Mouse (Mus musculus): ENCODE results near the gene Tm9sf1. TPM values are rescaled to one million over a fixed set of nuclear protein-coding genes. Genes with fewer than 3 reads are reported as not detected.

Tm9sf1 gene
- total RNA-seq (2012; rRNA removed) (51.3 and 57.8 TPM in 2 replicates), total RNA-seq (2014; rRNA removed) (36.1 and 39.5 TPM in 2 replicates), polyA plus RNA-seq (2012; ENCODE audit: insufficient read length, low read depth) (58.0 and 65.3 TPM in 2 replicates)

DNA sequence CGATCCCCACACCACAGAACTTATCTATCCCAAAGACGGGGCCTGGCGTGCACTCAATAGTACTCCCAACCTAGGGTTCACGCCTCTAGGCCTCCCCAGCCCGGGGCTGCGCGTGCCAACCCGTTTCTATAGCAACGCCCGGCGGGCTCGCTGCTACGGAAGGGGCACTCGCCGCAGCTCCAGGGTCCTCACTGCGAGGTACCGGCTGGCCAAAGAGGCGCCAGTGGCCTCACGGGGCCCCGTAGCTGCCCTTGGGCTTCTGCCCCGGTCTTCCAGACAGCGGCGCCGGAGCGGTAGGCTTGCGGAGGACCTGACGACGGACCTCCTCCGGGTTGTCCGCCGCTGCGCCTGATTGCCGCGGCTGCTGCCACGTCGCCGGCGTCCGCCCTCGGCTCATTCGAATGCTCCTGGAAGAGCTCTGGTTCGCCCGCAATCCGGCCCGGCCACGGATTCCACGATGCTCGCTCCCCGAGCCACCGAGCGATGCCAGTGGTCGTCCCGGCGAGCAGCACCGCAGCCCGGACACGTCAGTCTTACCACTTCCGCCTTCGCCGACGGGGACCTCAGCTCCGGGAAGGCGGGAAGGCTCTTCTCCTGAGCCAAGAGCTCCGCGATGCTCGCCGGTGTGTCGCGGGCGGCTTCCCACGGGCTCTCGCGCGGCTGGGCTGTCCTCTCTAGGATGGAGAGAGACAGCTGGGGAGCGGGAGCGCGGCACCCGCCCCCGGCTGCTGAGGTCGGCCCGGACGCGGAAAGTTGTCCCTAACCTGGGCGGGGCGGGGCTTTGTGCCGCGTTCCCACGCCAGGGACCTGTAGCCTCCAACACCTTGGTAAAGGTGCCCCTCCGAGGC lies at the start of gene Tm9sf1:
Gene Tm9sf1, minus strand, starts transcription at position 747 of the 848 bp plus-strand sequence.
- DNase-seq (ENCODE audit: extremely low read depth) = peak; percentile 75
- H3K4me1 ChIP-seq (ENCODE audit: control insufficient read depth in 1 of 2, insufficient read depth in 2 of 2) = peaks cover 4 to 45% of the 10 kb centered on the region in 2 experiments; a peak in 2 of 4 replicates
- dilution Hi-C loops (cut with MboI; ENCODE audit: extremely low pct_ligation_motif_present, extremely low pct_unique_long_range_greater_than_20kb, low sequenced_read_pairs) = no loop called here
- H3K4me3 ChIP-seq (replicated peaks in 1 of 3; ENCODE audit: low read depth in 2 of 3, low read length in 2 of 3, poor library complexity in 1 of 3) = peak within 1 kb of the TSS; percentile 77 to 96 (median 93)
- peak within 1 kb of the TSS; percentile 74 for H3K9ac ChIP-seq (ENCODE audit: insufficient read depth, low read depth)
- in situ Hi-C loops (cut with MboI; ENCODE audit: low pct_ligation_motif_present, low pct_unique_long_range_greater_than_20kb, low sequenced_read_pairs) = no loop called here
- H3K27me3 ChIP-seq (replicated peaks) = no peaks in the 10 kb centered on the region
- no peaks in the 10 kb centered on the region for H3K9me3 ChIP-seq (replicated peaks; ENCODE audit: low read length)
- H3K4me2 ChIP-seq (ENCODE audit: insufficient read depth, low read depth, poor library complexity, severe bottlenecking) = peak within 1 kb of the TSS; percentile 94
- peaks cover 38% of the 10 kb centered on the region for H3K79me2 ChIP-seq (replicated peaks; ENCODE audit: control insufficient read depth, extremely low read depth, insufficient read depth, poor library complexity, severe bottlenecking)
- H3K36me3 ChIP-seq (replicated peaks in 1 of 2; ENCODE audit: control insufficient read depth in 1 of 2, insufficient read depth in 1 of 2, low read length in 1 of 2) = peaks cover 28 to 53% of the 10 kb centered on the region in 2 experiments
- peak within 1 kb of the TSS; percentile 52 for H3K27ac ChIP-seq (ENCODE audit: insufficient read depth, low read depth)
- TF ChIP-seq POLR2AphosphoS2 (IDR thresholded peaks at IDR 0.05; ENCODE audit: low read depth, low read length) (peak; percentile 64), EP300 (IDR thresholded peaks at IDR 0.05; ENCODE audit: low read length) (no peak), RAD21 (IDR thresholded peaks at IDR 0.05; ENCODE audit: low read depth, low read length) (no peak), PAX5 (IDR thresholded peaks at IDR 0.05; ENCODE audit: low read length) (no peak), SIN3A (IDR thresholded peaks at IDR 0.05; ENCODE audit: low read length) (peak; percentile 83), GABPA (IDR thresholded peaks at IDR 0.05; ENCODE audit: insufficient replicate concordance, low read depth, low read length) (peak; percentile 22; the same call in 1 of the 2 replicates), E2F4 (IDR thresholded peaks at IDR 0.05; ENCODE audit: insufficient replicate concordance, low read depth, low read length) (peak; percentile 60; the same call in 1 of the 2 replicates), ZKSCAN1 (IDR thresholded peaks at IDR 0.05; ENCODE audit: borderline replicate concordance, low read depth, low read length) (no peak), ZC3H11A (IDR thresholded peaks at IDR 0.05; ENCODE audit: low read depth, low read length) (no peak), BHLHE40 (IDR thresholded peaks at IDR 0.05; ENCODE audit: low read depth, low read length) (peak; percentile 22; the same call in 1 of the 2 replicates), SMC3 (IDR thresholded peaks at IDR 0.05; ENCODE audit: low read depth, low read length) (no peak), ZNF384 (IDR thresholded peaks at IDR 0.05; ENCODE audit: low read depth, low read length) (no peak), JUND (conservative IDR thresholded peaks at IDR 0.05; ENCODE audit: low read depth, low read length) (no peak), RCOR1 (conservative IDR thresholded peaks at IDR 0.05; ENCODE audit: low read depth, low read length) (no peak), HCFC1 (IDR thresholded peaks at IDR 0.05; ENCODE audit: low read depth, low read length) (peak; percentile 88), MYC (IDR thresholded peaks at IDR 0.05; ENCODE audit: low read depth, low read length) (0 out of 2 replicates have a peak, but pooled peaks have one; percentile 34), POLR2A (IDR thresholded peaks at IDR 0.05; ENCODE audit: low read depth, low read length) (peak; percentile 80), MAZ (IDR thresholded peaks at IDR 0.05; ENCODE audit: low read depth, low read length) (no peak), NELFE (IDR thresholded peaks at IDR 0.05; ENCODE audit: low read depth, low read length) (peak; percentile 71), CTCF (conservative IDR thresholded peaks at IDR 0.05 in 1 of 2, IDR thresholded peaks at IDR 0.05 in 1 of 2; ENCODE audit: low read depth in 2 of 2, low read length in 2 of 2) (peak in 1 of 2 experiments; percentile 15; a peak in 2 of 4 replicates), JUN (IDR thresholded peaks at IDR 0.05; ENCODE audit: insufficient read depth, low read depth, low read length) (no peak), UBTF (IDR thresholded peaks at IDR 0.05; ENCODE audit: low read depth, low read length) (no peak; the same call in 1 of the 2 replicates), USF1 (IDR thresholded peaks at IDR 0.05; ENCODE audit: low read depth, low read length) (no peak), USF2 (conservative IDR thresholded peaks at IDR 0.05; ENCODE audit: low read depth, low read length) (no peak), ZMIZ1 (IDR thresholded peaks at IDR 0.05; ENCODE audit: low read depth, low read length) (peak; percentile 87), CHD2 (IDR thresholded peaks at IDR 0.05; ENCODE audit: low read length) (0 out of 2 replicates have a peak, but pooled peaks have one; percentile 29), CHD1 (IDR thresholded peaks at IDR 0.05; ENCODE audit: low read depth, low read length) (no peak), IRF4 (IDR thresholded peaks at IDR 0.05; ENCODE audit: low read depth, low read length) (peak; percentile 38; the same call in 1 of the 2 replicates), NRF1 (IDR thresholded peaks at IDR 0.05; ENCODE audit: low read depth, low read length) (no peak), MAX (IDR thresholded peaks at IDR 0.05; ENCODE audit: low read length) (peak; percentile 100), MEF2A (IDR thresholded peaks at IDR 0.05; ENCODE audit: borderline replicate concordance, low read depth, low read length) (peak; percentile 70), TBP (conservative IDR thresholded peaks at IDR 0.05; ENCODE audit: low read depth, low read length) (0 out of 2 replicates have a peak, but pooled peaks have one; percentile 28), ELF1 (IDR thresholded peaks at IDR 0.05; ENCODE audit: low read depth, low read length) (peak; percentile 95), TCF12 (IDR thresholded peaks at IDR 0.05; ENCODE audit: low read depth, low read length) (peak; percentile 40), MAFK (IDR thresholded peaks at IDR 0.05; ENCODE audit: insufficient replicate concordance, low read length) (no peak), KAT2A (IDR thresholded peaks at IDR 0.05; ENCODE audit: insufficient replicate concordance, low read length) (peak; percentile 80; the same call in 1 of the 2 replicates), ETS1 (conservative IDR thresholded peaks at IDR 0.05; ENCODE audit: low read depth, low read length) (0 out of 2 replicates have a peak, but pooled peaks have one; percentile 15)

All from CH12.LX (cell line).